Mouse (Mus musculus): ENCODE results near the gene Olfr338. TPM values are rescaled to one million over a fixed set of nuclear protein-coding genes. Genes with fewer than 3 reads are reported as not detected.
"Not testable (repeated sequence)": the region's sequence is repeated elsewhere in the genome, so short reads cannot be mapped to it uniquely, and the experiment has no call there.

Gene Olfr338
- 0.05 TPM in 1 of 2 replicates, not detected in the other for total RNA-seq (2014; rRNA removed)
- polyA plus RNA-seq (2015; fragmentation: Nextera tagmentation; extraction: Ambion mirVana): not detected in 2 replicates

- Histone ChIP-seq H3K4me2 (ENCODE audit: low read depth, low read length, poor library complexity, severe bottlenecking) (no peak within 1 kb of the TSS), H3K9me3 (ENCODE audit: low read length) (no peaks in the 10 kb centered on the region), H3K27ac (ENCODE audit: low read depth, low read length) (no peak within 1 kb of the TSS), H3K4me1 (ENCODE audit: insufficient read depth, low read length) (no peaks in the 10 kb centered on the region), H3K4me3 (ENCODE audit: low read depth, low read length) (no peak within 1 kb of the TSS), H3K9ac (replicated peaks; ENCODE audit: low read length, poor library complexity, severe bottlenecking) (no peak within 1 kb of the TSS), H3K27me3 (ENCODE audit: insufficient read depth, low read length) (no peaks in the 10 kb centered on the region), H3K36me3 (ENCODE audit: insufficient read depth, low read length) (no peaks in the 10 kb centered on the region)
- TF ChIP-seq CTCF (IDR thresholded peaks at IDR 0.05): no peak
- ATAC-seq (ENCODE audit: low FRiP score) (no peak), DNase-seq (ENCODE audit: low spot score) (no peak)
These were observed at the start of gene Olfr338 for GRCm38 (mm10) chr2:36373219-36373618. Gene Olfr338 (plus strand): TSS chr2:36373519.

- not testable (repeated sequence) for H3K27ac ChIP-seq (ENCODE audit: low read depth, low read length); DNase-seq (ENCODE audit: low spot score); H3K27me3 ChIP-seq (ENCODE audit: insufficient read depth, low read length); H3K4me1 ChIP-seq (ENCODE audit: insufficient read depth, low read length); H3K4me3 ChIP-seq (ENCODE audit: low read depth, low read length); ATAC-seq (ENCODE audit: low FRiP score); H3K4me2 ChIP-seq (ENCODE audit: low read depth, low read length, poor library complexity, severe bottlenecking); H3K9ac ChIP-seq (replicated peaks; ENCODE audit: low read length, poor library complexity, severe bottlenecking); H3K36me3 ChIP-seq (ENCODE audit: insufficient read depth, low read length)
- 83% methylated on average over 3 of the region's 3 CpGs for WGBS
- peaks cover 18% of the 10 kb centered on the region for H3K9me3 ChIP-seq (ENCODE audit: low read length)
These were observed 41.9 kb downstream of the Olfr338 start for GRCm38 (mm10) chr2:36415174-36415573.

- not testable (repeated sequence) for H3K27ac ChIP-seq (ENCODE audit: low read depth, low read length); H3K9ac ChIP-seq (replicated peaks; ENCODE audit: low read length, poor library complexity, severe bottlenecking); ATAC-seq (ENCODE audit: low FRiP score); H3K27me3 ChIP-seq (ENCODE audit: insufficient read depth, low read length); H3K4me3 ChIP-seq (ENCODE audit: low read depth, low read length); H3K4me2 ChIP-seq (ENCODE audit: low read depth, low read length, poor library complexity, severe bottlenecking); H3K36me3 ChIP-seq (ENCODE audit: insufficient read depth, low read length); DNase-seq (ENCODE audit: low spot score); H3K4me1 ChIP-seq (ENCODE audit: insufficient read depth, low read length)
- H3K9me3 ChIP-seq (ENCODE audit: low read length): peaks cover 18% of the 10 kb centered on the region
- WGBS: 88% methylated on average over 7 of the region's 7 CpGs
These were observed 42.3 kb downstream of the Olfr338 start for GRCm38 (mm10) chr2:36415591-36415990.

- TF ChIP-seq CTCF (IDR thresholded peaks at IDR 0.05): no peak
- Histone ChIP-seq H3K27me3 (ENCODE audit: insufficient read depth, low read length) (no peaks in the 10 kb centered on the region), H3K4me2 (ENCODE audit: low read depth, low read length, poor library complexity, severe bottlenecking) (no peak within 1 kb of the TSS), H3K36me3 (ENCODE audit: insufficient read depth, low read length) (no peaks in the 10 kb centered on the region), H3K9me3 (ENCODE audit: low read length) (peaks cover 18% of the 10 kb centered on the region), H3K9ac (replicated peaks; ENCODE audit: low read length, poor library complexity, severe bottlenecking) (no peak within 1 kb of the TSS), H3K4me3 (ENCODE audit: low read depth, low read length) (no peak within 1 kb of the TSS), H3K27ac (ENCODE audit: low read depth, low read length) (no peak within 1 kb of the TSS), H3K4me1 (ENCODE audit: insufficient read depth, low read length) (no peaks in the 10 kb centered on the region)
- 81% methylated on average over 3 of the region's 3 CpGs for WGBS
- DNase-seq (ENCODE audit: low spot score) (no peak), ATAC-seq (ENCODE audit: low FRiP score) (no peak)
These were observed 45.3 kb downstream of the Olfr338 start, which contains the start of gene Olfr339 for GRCm38 (mm10) chr2:36418647-36419046. Gene Olfr339 (plus strand): TSS chr2:36418947.

Other genes starting within 250 kb of the Olfr338 start
- 12.2 and 13.7 TPM in 2 replicates for gene Mrrf, start 237.1 kb upstream of the Olfr338 start, total RNA-seq (2014; rRNA removed)
- 16.7 and 16.8 TPM in 2 replicates for gene Mrrf, start 237.1 kb upstream of the Olfr338 start, polyA plus RNA-seq (2015; fragmentation: Nextera tagmentation; extraction: Ambion mirVana)
- 56.6 and 59.0 TPM in 2 replicates for gene Rbm18, start 236.7 kb upstream of the Olfr338 start, total RNA-seq (2014; rRNA removed)
- 99.6 and 102 TPM in 2 replicates for gene Rbm18, start 236.7 kb upstream of the Olfr338 start, polyA plus RNA-seq (2015; fragmentation: Nextera tagmentation; extraction: Ambion mirVana)
- 10.5 and 11.4 TPM in 2 replicates for gene Ptgs1, start 143.1 kb upstream of the Olfr338 start, total RNA-seq (2014; rRNA removed)
- 6.6 and 8.0 TPM in 2 replicates for gene Ptgs1, start 143.1 kb upstream of the Olfr338 start, polyA plus RNA-seq (2015; fragmentation: Nextera tagmentation; extraction: Ambion mirVana)
- gene Olfr339, start 45.4 kb downstream of the Olfr338 start, total RNA-seq (2014; rRNA removed): not detected in 2 replicates
- gene Olfr339, start 45.4 kb downstream of the Olfr338 start, polyA plus RNA-seq (2015; fragmentation: Nextera tagmentation; extraction: Ambion mirVana): not detected in 2 replicates
- not detected in 2 replicates for gene Olfr340, start 79.1 kb downstream of the Olfr338 start, total RNA-seq (2014; rRNA removed)
- gene Olfr340, start 79.1 kb downstream of the Olfr338 start, polyA plus RNA-seq (2015; fragmentation: Nextera tagmentation; extraction: Ambion mirVana): not detected in 2 replicates
- gene Olfr341, start 108.9 kb downstream of the Olfr338 start, total RNA-seq (2014; rRNA removed): not detected in 2 replicates
- not detected in 2 replicates for gene Olfr341, start 108.9 kb downstream of the Olfr338 start, polyA plus RNA-seq (2015; fragmentation: Nextera tagmentation; extraction: Ambion mirVana)
- not detected in 2 replicates for gene Olfr342, start 151.5 kb downstream of the Olfr338 start, total RNA-seq (2014; rRNA removed)
- not detected in 2 replicates for gene Olfr342, start 151.5 kb downstream of the Olfr338 start, polyA plus RNA-seq (2015; fragmentation: Nextera tagmentation; extraction: Ambion mirVana)
- gene Olfr344, start 193.1 kb downstream of the Olfr338 start, total RNA-seq (2014; rRNA removed): not detected in 2 replicates
- gene Olfr344, start 193.1 kb downstream of the Olfr338 start, polyA plus RNA-seq (2015; fragmentation: Nextera tagmentation; extraction: Ambion mirVana): not detected in 2 replicates